Mouse (Mus musculus): Measurements from ENCODE around the gene Sh3gl2.

Sh3gl2 gene

DNA sequence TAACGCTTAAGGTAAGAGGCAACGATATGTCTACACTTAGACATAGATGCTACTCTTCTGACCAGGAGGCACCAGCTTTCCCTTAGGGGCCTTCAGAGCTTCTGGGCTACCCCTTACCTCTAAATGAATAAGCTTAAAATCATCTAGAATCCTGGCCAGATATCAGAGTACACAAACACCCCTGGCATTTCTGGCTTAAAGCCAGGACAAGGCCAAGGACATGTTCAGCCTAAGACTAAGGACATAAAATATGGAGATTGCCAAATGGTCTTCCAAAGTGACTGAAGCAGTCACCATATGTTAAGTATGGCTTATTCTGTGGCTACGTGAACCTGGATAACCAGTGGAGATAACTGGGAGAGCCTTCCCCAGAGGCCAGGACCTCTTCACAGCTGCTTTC, 211.5 kb downstream of the Sh3gl2 start:
- DNase-seq (ENCODE audit: low spot score in 2 of 2): no peak

DNA sequence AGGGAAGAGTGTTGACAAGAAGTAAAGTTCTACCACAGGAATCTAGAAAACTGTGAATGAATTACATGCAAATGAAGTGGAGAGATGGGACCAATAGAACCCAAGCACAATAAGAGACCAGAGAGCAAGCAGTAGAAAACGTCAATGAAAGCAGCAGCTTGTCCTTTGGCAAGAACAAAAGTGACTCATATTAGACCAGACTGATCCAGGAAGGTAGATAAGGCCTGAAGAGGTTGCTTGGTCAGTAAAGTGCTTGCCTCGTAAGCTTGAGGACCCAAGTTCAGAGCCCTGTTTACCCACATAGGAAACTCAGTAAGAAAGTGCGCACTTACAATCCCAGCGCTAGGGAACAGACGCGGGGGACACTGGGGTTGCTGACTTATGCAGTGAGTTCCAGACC, 215.5 kb downstream of the Sh3gl2 start:
- no peak for DNase-seq (ENCODE audit: low spot score in 2 of 2)

DNA sequence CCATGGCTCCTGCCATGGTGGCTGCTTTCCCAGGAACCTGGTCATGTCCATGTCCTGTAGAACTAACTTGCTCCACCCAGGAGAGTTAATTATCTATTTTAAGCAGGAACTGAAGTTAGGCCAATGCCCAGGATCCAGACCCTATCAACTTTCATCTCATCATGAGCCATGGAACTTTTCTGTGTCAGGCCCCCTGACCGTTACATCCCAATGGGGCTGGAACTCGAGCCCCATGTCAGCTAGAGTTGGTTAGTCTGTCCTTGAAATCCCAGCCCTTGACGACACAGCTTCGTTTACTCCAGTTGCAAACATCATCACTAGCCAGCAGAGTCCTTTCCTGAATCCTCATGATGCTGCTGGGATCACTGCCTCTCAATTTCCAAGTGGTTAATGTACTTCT, 221.3 kb downstream of the Sh3gl2 start:
- no peak for DNase-seq (ENCODE audit: low spot score in 2 of 2)

DNA sequence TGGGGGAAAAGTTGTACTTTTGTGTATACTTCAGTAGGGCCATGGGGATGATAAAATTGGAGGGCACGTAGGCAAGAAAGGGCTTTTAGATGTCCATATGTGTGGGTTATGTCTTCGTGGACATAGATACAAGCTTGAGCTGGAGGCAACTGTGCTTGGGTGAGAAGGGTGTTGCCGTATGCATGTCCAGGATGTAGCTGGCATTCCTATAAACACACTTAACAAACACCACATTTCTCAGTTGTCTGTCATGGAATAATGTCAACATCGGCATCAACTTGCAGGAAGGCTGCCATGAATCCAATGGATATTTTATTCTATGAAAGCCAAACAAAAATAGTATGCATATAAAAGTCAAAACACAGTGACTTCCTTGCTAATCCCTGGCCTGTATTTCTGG, 227.9 kb downstream of the Sh3gl2 start:
- DNase-seq (ENCODE audit: low spot score in 2 of 2): no peak

DNA sequence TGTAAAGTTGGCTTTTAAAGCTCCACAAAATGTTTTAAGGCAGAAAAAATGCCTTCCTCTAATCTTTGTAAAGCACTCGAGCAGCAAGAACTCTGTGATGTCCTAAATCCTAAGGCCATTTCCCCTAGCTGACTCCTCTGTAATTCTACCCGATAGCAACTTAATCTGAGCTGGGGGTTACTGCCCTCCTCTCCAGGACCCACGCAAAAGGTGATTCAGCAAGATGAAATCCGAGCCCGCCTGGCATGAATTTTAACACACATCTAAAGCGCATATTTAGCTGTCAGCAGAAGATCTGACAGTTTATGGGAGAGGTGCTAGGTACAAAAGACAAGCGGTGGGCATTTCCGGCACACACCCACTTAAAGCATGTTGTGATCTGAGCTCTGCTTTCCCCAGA, 229.8 kb downstream of the Sh3gl2 start:
- DNase-seq (ENCODE audit: low spot score in 2 of 2): no peak

DNA sequence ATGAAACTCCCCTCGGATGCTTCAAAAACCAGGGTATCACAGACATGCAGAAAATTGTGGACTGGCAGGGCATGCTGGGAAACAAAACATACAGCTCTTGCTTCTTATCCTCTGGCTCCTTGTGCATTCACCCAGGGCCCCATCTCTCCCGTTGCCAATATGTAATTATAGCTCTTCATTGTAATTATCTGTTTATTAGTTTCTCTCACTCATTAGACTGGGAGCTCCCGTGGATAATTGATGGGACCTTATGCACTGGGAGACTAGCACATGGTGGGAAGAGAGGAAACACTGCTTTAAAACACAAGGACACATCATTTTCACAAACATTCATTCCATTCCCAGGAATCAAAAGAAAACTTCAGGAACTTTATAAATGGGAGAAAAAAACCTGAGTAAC, 233.9 kb downstream of the Sh3gl2 start:
- DNase-seq (ENCODE audit: low spot score in 2 of 2): no peak

DNA sequence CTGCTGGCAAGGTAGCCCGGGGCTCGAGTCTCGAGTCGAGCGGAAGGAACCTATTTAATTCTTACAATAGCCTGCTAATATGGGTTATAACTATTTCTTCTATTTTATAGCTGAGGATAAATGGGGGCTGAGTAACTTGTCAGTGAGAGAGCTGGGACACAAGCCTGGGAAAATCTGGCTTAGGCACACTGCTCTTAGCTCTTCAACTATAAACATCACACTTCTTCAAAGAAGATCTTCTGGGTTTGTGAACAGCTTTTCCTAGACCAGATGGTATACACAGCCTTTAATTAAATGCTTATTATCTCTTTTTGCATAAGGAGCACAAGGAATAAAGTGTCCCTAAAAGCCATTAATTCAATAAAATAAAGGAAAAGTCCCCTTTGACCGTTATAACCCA, 278.7 kb downstream of the Sh3gl2 start:
- DNase-seq (ENCODE audit: low spot score in 2 of 2): no peak

DNA sequence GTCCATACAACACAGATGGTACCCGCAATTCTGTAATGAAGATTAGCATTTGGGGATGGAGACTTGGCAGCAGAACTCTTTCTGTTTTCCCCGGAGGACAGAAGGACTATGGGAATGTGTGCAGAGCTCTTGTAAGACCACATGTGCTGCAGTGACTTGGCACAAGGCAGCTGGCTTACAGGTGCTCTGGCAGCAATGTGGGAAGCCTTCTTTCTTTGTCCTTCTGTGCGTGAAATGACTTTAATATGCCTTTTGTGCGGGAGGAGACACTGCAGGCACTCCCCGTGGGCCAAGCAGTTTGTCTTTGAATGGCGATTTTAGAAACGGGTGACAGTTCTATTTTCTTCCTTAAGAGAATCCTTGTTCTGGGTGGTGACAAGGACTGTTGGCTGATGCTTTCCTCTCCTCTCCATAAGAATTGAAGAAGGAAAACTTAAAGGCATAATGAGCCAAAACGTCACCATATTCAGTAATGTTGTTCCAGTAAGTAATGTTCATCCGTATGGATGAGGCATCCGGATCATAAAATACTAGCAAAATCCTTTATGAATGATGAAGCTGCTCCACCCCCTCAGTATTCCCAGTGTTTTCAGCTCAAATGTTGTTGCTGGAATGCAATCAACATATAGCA, 281.5 kb downstream of the Sh3gl2 start:
- DNase-seq (ENCODE audit: low spot score in 2 of 2): peak; percentile 5 to 11

DNA sequence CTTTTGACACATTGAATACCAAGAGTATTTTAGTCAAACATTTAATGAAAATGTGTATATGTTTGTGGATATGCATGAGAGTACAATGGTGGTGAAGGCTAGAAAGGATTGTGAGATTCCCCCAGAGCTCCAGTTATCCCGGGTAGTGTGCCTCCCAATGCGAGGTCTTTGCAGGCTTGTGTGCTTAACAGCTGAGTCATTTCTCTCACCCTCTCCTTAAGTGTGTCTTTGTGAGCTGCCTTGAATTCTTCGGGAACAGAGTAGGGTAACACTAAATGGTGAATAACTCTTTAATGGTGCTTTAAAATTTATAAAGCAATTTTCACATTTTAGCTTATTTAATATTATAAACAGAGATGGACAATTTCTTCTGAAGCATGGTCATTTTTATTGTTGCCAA, 300.8 kb downstream of the Sh3gl2 start:
- DNase-seq (ENCODE audit: low spot score in 2 of 2): no peak

DNA sequence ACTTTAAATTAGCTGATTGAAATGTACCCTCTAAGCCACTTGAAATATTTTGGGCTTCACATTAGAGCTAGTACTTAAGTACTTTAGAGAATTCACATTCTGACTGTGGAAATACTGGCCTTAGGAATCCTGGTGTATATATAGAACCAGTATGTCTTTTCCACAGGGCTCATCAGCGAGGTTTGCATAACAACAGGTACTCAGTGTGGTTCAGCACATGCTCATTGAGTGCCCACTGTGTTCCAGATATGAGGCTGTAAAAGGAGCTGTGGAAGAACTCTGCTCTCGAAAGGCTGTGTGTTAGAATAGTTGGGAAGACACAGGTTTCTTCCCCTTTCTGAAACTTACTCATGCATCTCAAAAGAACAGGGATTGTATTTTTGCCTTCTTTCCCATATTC, 302.1 kb downstream of the Sh3gl2 start:
- DNase-seq (ENCODE audit: low spot score in 2 of 2): no peak

DNA sequence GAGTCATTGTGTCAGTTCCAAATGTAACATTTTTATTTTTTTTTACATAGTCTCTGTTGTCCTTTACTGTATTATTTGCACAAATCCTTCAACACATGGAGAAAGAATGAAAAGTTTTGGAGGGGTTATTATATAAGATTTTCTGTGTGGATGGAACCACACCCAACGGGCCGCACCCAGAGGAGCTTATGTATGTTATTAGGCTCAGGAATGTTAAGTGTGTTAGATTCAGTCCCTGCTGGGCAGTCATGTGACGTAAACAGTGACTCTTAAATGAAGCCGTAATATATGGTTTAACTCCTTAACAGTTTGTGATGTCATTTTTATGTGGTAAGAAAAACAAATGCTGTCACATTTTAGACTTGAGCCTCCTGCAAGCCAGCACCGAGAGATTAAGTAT, 302.6 kb downstream of the Sh3gl2 start:
- no peak for DNase-seq (ENCODE audit: low spot score in 2 of 2)

DNA sequence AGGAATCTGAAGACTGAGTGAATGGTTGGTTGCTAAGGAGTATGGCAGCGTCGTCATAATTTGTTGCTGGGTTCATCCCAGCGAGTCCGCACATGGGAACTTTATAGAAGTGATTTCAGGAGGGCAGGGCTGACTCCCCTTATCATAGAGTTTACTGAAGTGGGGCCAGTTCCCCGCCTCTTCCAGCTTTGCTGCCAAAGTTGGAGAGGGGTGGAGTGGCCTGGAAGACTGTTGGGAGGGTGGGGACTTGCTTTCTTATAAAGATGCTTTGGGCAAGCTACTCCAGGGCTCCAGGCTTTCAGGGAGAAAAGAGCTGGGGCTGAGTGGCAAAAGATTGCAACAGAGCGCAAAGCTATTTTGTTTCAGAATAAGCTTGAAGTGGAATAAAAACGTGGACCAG, 308.4 kb downstream of the Sh3gl2 start:
- peak in 1 of 2 experiments; percentile 4 for DNase-seq (ENCODE audit: low spot score in 2 of 2)

DNA sequence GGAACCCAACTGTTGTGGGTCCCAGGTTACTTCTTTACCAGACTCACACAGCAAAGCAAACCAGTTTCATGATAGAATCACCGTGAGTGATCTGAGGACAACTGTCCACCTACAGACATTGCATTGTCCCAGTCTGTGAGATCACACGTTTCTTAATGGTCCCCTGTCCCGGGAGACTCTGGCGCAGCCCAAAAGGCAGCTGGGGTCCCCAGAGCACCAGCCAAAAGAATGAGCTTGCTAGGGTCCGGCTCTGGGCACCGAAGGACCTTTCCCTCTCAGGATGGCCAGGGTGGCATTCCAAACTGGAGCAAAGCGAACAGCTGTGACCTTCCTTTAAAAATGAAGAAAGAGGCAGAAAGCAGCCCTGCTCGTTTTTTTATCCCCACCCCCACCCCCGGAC, 308.9 kb downstream of the Sh3gl2 start, which contains the start of gene Adamtsl1:
Gene Adamtsl1 (plus strand): TSS at position 381 of the 400 bp plus-strand sequence.
- no peak for DNase-seq (ENCODE audit: low spot score in 2 of 2)

DNA sequence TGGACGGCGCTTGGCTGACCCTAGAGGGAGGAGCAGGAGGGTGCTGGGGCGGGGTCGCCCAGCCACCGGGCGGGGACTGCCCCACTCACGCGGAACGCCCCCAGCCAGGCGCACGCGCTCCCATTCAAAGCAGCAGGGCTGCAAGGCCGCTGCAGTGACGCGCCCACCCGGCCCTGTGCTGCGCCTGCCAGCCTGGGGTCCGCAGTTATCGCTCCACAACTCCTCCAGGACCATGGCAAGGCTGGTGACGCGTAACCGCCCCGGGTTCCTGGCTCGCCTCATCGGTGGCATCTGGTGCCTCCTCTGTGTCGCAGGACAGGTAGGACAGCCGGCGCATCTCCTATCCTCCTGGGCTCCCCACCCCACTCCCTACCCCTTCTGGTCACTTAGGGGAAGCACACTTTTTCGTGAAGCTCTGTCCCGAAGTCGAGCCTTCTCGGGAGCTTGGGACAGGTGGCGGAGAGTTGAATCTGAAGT, 309.3 kb downstream of the Sh3gl2 start:
- DNase-seq (ENCODE audit: low spot score in 2 of 2): peak; percentile 5 to 6

DNA sequence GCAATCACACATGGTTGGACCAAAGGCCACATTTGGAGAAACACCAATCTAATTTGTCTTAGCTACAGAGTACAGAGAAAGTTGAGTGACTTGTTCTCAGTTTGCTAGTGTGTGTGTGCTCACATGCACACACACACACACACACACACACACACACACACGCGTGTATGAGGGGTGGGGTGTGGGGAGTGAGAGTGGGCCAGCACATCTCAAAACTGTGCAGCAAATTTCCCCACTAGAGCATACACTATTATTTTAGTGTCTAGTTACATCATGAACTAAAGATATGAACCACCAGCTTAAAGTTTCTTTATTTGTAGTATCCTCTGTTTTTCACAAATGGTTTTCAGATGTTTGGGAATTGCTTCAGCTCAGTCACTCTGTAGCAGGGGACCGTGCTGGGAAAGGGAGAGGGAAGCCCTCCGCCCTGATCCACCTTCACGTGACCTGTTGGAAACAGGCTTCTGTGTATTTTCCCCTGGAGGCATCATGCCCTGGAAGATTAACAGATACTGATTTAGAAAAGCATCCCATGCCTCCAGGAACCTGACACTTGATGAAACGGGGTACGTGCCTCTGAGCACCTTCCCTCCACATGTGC, 322.1 kb downstream of the Sh3gl2 start:
- DNase-seq (ENCODE audit: low spot score in 2 of 2): no peak

DNA sequence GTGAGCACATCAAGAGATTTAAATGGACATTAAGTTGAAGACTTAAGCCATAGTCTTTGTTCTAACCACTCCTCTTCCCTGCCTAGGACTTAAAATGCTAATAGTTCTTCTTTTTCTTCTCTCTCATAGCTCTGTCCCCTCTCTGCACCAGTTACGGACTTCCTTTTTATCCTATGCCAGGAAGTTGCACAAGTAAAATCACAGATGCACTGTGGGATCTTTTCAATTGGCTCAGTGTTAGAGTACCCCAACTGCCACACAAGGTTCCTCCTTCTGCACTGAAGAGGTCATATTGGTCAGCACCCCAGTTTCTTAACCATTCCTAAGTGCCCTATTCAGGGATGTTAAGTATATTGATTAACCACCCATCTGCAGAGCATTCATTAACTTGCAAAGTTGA, 324.9 kb downstream of the Sh3gl2 start:
- DNase-seq (ENCODE audit: low spot score in 2 of 2): no peak

DNA sequence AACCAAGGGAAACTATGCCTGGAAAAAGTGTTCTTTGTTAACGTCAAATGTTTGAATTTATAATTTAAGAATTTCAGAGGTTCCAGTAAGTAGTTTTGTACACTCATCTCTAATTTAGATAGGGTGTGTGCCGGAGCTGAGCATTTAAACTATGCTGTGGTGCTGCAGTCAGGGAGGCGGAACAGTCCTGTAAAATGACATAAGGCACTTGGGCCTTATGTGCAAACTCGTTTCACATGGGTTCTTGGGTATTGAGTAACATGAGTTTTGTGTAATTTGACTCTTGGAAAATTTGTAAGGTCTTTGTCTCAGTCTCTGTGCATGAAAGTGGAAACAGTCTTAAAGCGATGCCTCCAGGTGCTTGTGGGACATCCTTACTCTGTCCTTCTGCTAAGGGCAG, 334.8 kb downstream of the Sh3gl2 start:
- DNase-seq (ENCODE audit: low spot score in 2 of 2): no peak

DNA sequence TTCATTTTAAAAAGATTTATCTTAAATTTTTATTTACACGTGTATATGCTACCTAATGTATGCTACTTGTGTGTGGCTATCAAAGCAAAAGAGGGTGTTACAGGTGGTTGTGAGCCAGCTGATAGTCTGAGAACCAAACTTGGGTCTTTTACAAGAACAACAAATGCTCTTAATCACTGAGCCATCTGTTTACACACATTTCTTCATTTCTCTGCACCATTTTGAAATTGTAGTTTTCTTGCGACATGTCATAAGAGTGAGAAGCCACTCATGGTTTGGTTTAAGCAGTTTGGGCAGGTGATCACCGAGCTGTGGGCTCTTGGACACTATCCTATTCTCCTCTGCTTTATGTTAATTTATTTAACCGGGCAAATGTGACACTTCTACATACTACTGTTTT, 338.3 kb downstream of the Sh3gl2 start:
- no peak for DNase-seq (ENCODE audit: low spot score in 2 of 2)

DNA sequence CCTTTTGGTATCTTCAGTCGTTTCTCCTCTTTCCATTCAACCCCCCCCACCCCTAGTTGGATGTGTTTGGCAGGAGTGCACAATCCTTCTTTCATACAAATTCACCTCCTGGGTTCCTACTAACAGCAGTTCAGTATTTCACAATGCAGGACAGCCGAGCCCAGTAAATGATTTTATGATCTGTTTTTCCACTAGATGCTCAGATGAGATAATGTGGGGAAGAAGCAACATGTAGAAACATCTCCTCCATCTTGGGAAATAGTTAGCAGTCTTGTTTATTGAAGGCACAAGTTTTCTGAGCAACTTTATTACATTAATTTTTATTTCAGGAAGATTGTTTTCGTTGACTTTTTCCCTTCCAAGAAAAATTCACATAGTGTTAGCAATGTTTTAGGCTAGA, 349.8 kb downstream of the Sh3gl2 start:
- DNase-seq (ENCODE audit: low spot score in 2 of 2): no peak

DNA sequence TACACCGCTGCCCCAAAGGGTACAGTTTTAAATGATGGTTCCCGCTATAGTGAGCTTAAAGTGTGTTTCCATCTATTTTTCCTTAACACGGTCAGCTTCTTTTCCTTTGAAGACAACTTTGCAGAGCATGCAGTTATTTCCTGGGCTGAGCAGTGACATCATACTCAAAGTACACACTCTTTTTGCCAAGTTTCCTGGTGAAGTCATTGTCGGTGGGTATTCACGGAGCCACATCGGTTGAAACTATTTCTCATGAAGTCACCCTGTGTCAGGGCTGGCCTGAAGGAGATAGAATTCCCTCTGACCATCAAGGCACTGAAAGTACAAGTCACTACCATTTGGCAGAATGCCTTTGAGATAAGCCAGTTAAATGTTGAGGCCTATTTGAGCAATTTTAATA, 354.8 kb downstream of the Sh3gl2 start:
- no peak for DNase-seq (ENCODE audit: low spot score in 2 of 2)

DNA sequence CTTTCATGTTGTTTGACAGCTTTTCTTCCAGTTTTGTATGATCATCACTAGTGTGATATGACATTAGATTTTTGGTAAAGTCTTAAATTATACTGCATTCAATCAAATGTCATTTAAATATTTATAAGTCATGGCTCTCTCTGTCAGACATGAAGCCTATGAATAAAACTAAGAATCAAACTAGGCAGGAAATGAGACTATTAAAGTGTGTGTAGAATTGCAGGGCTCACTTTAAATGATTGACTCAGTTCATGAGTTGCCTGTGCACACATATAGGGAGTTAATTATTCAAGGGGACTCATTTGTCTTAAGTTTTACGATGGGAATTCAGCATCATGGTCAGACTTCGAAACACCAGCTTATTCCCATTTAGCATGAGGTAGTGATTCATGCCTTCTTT, 380.5 kb downstream of the Sh3gl2 start:
- DNase-seq (ENCODE audit: low spot score in 2 of 2): no peak

DNA sequence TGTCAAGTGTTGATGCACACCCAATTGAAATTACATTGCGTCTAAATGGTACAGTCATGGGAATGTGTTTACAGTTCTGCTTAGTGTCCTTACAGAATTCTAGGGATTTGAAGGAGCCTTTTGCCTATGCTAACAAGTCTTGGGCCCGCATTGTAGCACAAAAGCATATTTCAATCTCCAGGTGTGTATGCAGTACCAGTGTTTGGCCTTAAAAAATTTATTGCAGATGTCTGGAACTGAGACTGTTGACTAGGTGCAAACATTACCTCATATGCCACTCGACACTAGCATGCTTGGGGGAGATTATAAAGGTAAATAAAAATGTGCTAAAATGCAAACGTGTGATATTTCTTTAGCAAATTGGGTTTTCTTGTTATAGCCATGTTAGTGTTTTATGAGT, 384.0 kb downstream of the Sh3gl2 start:
- DNase-seq (ENCODE audit: low spot score in 2 of 2): no peak

DNA sequence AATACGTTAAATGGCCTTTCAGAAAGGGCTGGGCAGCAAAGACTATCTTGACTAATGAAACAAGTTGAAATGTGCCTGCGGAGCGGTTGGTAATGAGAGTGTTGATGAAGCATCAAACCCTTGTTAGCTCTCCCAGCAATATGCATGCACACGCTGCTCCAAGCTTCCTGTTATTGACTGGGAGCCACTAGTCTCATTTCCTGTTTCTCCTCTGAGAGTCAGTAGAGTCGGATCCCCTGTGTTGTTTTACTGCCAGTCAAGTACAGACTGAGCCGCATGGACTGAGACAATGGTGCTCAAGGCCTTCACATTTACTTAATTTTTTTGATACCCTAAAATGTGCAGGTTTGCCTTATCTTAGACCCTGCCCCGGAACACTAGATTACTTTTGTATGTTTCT, 386.1 kb downstream of the Sh3gl2 start:
- no peak for DNase-seq (ENCODE audit: low spot score in 2 of 2)

DNA sequence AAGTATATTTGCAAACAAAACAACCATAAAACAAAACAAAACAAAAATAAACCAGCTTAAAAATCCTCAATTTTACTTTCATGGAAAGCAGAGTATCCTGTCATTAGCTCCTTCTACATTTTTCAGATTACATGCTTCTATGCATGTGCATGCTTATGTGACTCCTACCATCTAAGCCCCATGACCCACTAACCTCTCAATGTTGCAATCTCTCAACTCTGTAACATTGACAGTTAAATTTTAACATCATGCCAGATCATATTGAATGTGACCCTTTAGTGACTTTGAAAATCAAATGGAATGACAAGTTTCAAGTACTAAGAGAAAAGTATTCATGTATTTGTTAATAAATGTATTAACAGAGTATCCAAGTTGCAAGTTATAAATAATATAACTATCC, 389.2 kb downstream of the Sh3gl2 start:
- DNase-seq (ENCODE audit: low spot score in 2 of 2): no peak

Measured in frontal cortex, postnatal 14 days (tissue).